ENCODE assay signal across 23 mouse cellular contexts in the genomic region with DNA sequence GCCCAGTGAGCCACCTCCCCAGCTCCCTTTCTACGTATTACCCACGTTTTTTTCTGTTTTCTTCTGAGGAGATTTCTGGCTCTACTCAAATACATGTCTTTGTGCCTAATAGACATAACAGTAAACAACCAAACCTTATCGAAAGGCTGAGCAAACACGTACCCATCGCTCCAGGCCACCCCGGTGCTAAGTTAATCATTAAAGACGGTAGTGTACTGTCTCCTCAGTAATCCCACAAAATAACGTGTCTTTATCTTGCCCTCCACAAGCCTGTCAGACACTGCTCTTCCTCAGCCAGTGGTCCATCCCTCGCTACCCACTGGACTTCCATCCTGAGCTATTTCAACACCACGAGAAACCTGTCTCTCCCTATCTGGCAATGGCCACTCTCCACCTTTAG. TPM values are rescaled to one million over a fixed set of nuclear protein-coding genes. Genes with fewer than 3 reads are reported as not detected.
DNase-seq lines count a peak whose midpoint lies in the region; ATAC-seq and TF ChIP-seq lines count a peak whose summit lies in the region.
"Had no signal": no experiment of that assay in that cellular context is flagged by ENCODE, and none has a peak within 500 bp of the region (broad histone marks: within the 10 kb centered on the region; RNA-seq: fewer than 3 reads in every experiment).

No protein-coding gene starts in this region.

- DNase-seq in kidney, adult 11 months, result peak; percentile 58
- DNase-seq in kidney, postnatal 4 days, result no peak
- DNase-seq in kidney, postnatal 14 days, result peak; percentile 52
- no peak for DNase-seq in layer of hippocampus, postnatal 14 days (ENCODE audit: low spot score in 2 of 2)
- DNase-seq in heart, postnatal 25 days (ENCODE audit: low spot score), result no peak
- DNase-seq in hindbrain, embryonic 14.5 days (ENCODE audit: low spot score), result no peak
- DNase-seq: cerebellum, adult 2 months; cerebellum, postnatal 36 days; heart, postnatal 10 days; layer of hippocampus, adult 9-11 months; lung, embryonic 14.5 days; lung, postnatal 36 days; retina, postnatal 1 day; thymus, postnatal 36 days had no signal

- H3K27ac ChIP-seq in liver, embryonic 15.5 days (replicated peaks), result peak overlapping the region; percentile 68
- no peak overlapping the region for H3K27ac ChIP-seq in hindbrain, embryonic 14.5 days
- H3K27ac ChIP-seq: embryonic facial prominence, embryonic 15.5 days; hindbrain, embryonic 12.5 days; kidney, postnatal 0 days had no signal

- H3K9me3 ChIP-seq in E14TG2a.4 (ENCODE audit: low read length), result no peaks in the 10 kb centered on the region
- no peaks in the 10 kb centered on the region for H3K9me3 ChIP-seq in liver, embryonic 15.5 days (replicated peaks)
- H3K9me3 ChIP-seq in hindbrain, embryonic 14.5 days (ENCODE audit: control insufficient read depth, low read length), result no peaks in the 10 kb centered on the region
- H3K9me3 ChIP-seq: embryonic facial prominence, embryonic 15.5 days; G1E; hindbrain, embryonic 12.5 days had no signal

- H3K9ac ChIP-seq in liver, embryonic 15.5 days, result no peak overlapping the region
- H3K9ac ChIP-seq in hindbrain, embryonic 14.5 days, result no peak overlapping the region
- H3K9ac ChIP-seq: embryonic facial prominence, embryonic 15.5 days; hindbrain, embryonic 12.5 days; lung, embryonic 14.5 days had no signal

- 0 out of 2 replicates have a peak overlapping the region, but pooled peaks have one; percentile 53 for H3K4me3 ChIP-seq in E14TG2a.4 (replicated peaks; ENCODE audit: low read length)
- no peak overlapping the region for H3K4me3 ChIP-seq in liver, embryonic 15.5 days (replicated peaks)
- H3K4me3 ChIP-seq in hindbrain, embryonic 14.5 days (replicated peaks; ENCODE audit: low read length), result no peak overlapping the region
- H3K4me3 ChIP-seq: embryonic facial prominence, embryonic 15.5 days; hindbrain, embryonic 12.5 days had no signal

- TF ChIP-seq CTCF in E14TG2a.4 (conservative IDR thresholded peaks at IDR 0.05; ENCODE audit: low read length), result no peak

- peaks cover 79% of the 10 kb centered on the region for H3K36me3 ChIP-seq in E14TG2a.4 (ENCODE audit: insufficient read depth, low read length)
- no peaks in the 10 kb centered on the region; the same call in 1 of the 2 replicates for H3K36me3 ChIP-seq in liver, embryonic 15.5 days (replicated peaks)
- H3K36me3 ChIP-seq in hindbrain, embryonic 14.5 days (replicated peaks; ENCODE audit: control insufficient read depth, insufficient read depth), result no peaks in the 10 kb centered on the region
- H3K36me3 ChIP-seq: embryonic facial prominence, embryonic 15.5 days; G1E; hindbrain, embryonic 12.5 days had no signal

- intact Hi-C loops in heart, postnatal 25 days (cut with DNase I), result no loop called here

- H3K27me3 ChIP-seq in E14TG2a.4 (ENCODE audit: insufficient read depth, low read length), result no peaks in the 10 kb centered on the region
- no peaks in the 10 kb centered on the region for H3K27me3 ChIP-seq in liver, embryonic 15.5 days
- H3K27me3 ChIP-seq in hindbrain, embryonic 14.5 days (ENCODE audit: control insufficient read depth, insufficient read depth, low read length), result no peaks in the 10 kb centered on the region
- H3K27me3 ChIP-seq: embryonic facial prominence, embryonic 15.5 days; hindbrain, embryonic 12.5 days had no signal

- 56% methylated on average over 10 of the region's 10 CpGs for WGBS in liver, embryonic 15.5 days (ENCODE audit: insufficient replicate concordance)
- 72% methylated on average over 10 of the region's 10 CpGs for WGBS in hindbrain, embryonic 14.5 days

- peak overlapping the region; percentile 29 for H3K4me2 ChIP-seq in liver, embryonic 15.5 days
- no peak overlapping the region for H3K4me2 ChIP-seq in hindbrain, embryonic 14.5 days (replicated peaks)
- H3K4me2 ChIP-seq: embryonic facial prominence, embryonic 15.5 days; heart, embryonic 11.5 days; hindbrain, embryonic 12.5 days; lung, embryonic 14.5 days had no signal

- no peak for ATAC-seq in liver, embryonic 15.5 days (ENCODE audit: insufficient read depth)
- ATAC-seq in hindbrain, embryonic 14.5 days (ENCODE audit: low FRiP score), result no peak
- ATAC-seq: CD4-positive, CD25-positive, alpha-beta regulatory T cell, adult 4 months had no signal

- H3K4me1 ChIP-seq in E14TG2a.4 (replicated peaks; ENCODE audit: low read depth, low read length), result peaks cover 96% of the 10 kb centered on the region
- H3K4me1 ChIP-seq in liver, embryonic 15.5 days (replicated peaks), result peaks cover 43% of the 10 kb centered on the region
- H3K4me1 ChIP-seq in hindbrain, embryonic 14.5 days (replicated peaks; ENCODE audit: control insufficient read depth, insufficient read depth, low read length), result no peaks in the 10 kb centered on the region
- H3K4me1 ChIP-seq: embryonic facial prominence, embryonic 15.5 days; hindbrain, embryonic 12.5 days had no signal

RNA-seq across cellular contexts. Expression of a gene that starts 21.2 kb away (rescaled TPM):
- polyA plus RNA-seq in liver, embryonic 15.5 days (2015; fragmentation: Nextera tagmentation; extraction: Ambion mirVana), result 16.0 and 17.2 TPM in 2 replicates
- 10 to 100 TPM; 57.3 to 59.2 TPM for total RNA-seq in layer of hippocampus, postnatal 14 days (2021)
- total RNA-seq in heart, postnatal 25 days (2021), result 100 to 1,000 TPM; 103 to 111 TPM
- polyA plus RNA-seq in hindbrain, embryonic 14.5 days (2014; fragmentation: Nextera tagmentation; extraction: Ambion mirVana), result 57.1 and 66.0 TPM in 2 replicates

RNA-seq across cellular contexts. Expression of a gene that starts 35.8 kb away (rescaled TPM):
- 9.9 and 10.5 TPM in 2 replicates for polyA plus RNA-seq in liver, embryonic 15.5 days (2015; fragmentation: Nextera tagmentation; extraction: Ambion mirVana)
- total RNA-seq in layer of hippocampus, postnatal 14 days (2021), result 1 to 10 TPM; 2.4 to 2.5 TPM
- 1 to 10 TPM; 7.7 to 7.9 TPM for total RNA-seq in heart, postnatal 25 days (2021)
- 4.5 and 6.2 TPM in 2 replicates for polyA plus RNA-seq in hindbrain, embryonic 14.5 days (2014; fragmentation: Nextera tagmentation; extraction: Ambion mirVana)

RNA-seq across cellular contexts. Expression of a gene that starts 44.9 kb away (rescaled TPM):
- polyA plus RNA-seq in liver, embryonic 15.5 days (2015; fragmentation: Nextera tagmentation; extraction: Ambion mirVana), result 128 and 168 TPM in 2 replicates
- 10 to 100 TPM; 92.7 to 96.6 TPM for total RNA-seq in layer of hippocampus, postnatal 14 days (2021)
- 100 to 1,000 TPM; 114 to 121 TPM for total RNA-seq in heart, postnatal 25 days (2021)
- 245 and 308 TPM in 2 replicates for polyA plus RNA-seq in hindbrain, embryonic 14.5 days (2014; fragmentation: Nextera tagmentation; extraction: Ambion mirVana)

RNA-seq across cellular contexts. Expression of a gene that starts 49.6 kb away (rescaled TPM):
- polyA plus RNA-seq in liver, embryonic 15.5 days (2015; fragmentation: Nextera tagmentation; extraction: Ambion mirVana), result 22.6 and 24.7 TPM in 2 replicates
- 10 to 100 TPM; 20.0 to 29.8 TPM for total RNA-seq in layer of hippocampus, postnatal 14 days (2021)
- total RNA-seq in heart, postnatal 25 days (2021), result 10 to 100 TPM; 16.5 to 23.6 TPM
- 43.6 and 47.3 TPM in 2 replicates for polyA plus RNA-seq in hindbrain, embryonic 14.5 days (2014; fragmentation: Nextera tagmentation; extraction: Ambion mirVana)
- total RNA-seq: granulocyte monocyte progenitor cell, adult 5-6 weeks had no signal
- polyA plus RNA-seq: CD4-positive, CD25-positive, alpha-beta regulatory T cell, adult 4 months had no signal

Comparison
In these comparisons a context has a peak if more than half of its experiments do, and no peak if none do; other contexts are left out.
1. DNase-seq: peak in kidney, adult 11 months (single experiment) and kidney, postnatal 14 days (single experiment); none in kidney, postnatal 4 days (0 of 2), layer of hippocampus, postnatal 14 days (0 of 2), heart, postnatal 25 days (single experiment) and hindbrain, embryonic 14.5 days (single experiment).